8 mouse cellular contexts compared by ENCODE assay signal in genomic region chr13:114839098-114839497, GRCm38 (mm10). TPM values are rescaled to one million over a fixed set of nuclear protein-coding genes. Genes with fewer than 3 reads are reported as not detected.
DNase-seq lines count a peak whose midpoint lies in the region; ATAC-seq lines count a peak whose summit lies in the region.

No protein-coding gene starts in this region.

- no peaks in the 10 kb centered on the region for H3K9me3 ChIP-seq in hindbrain, embryonic 11.5 days (ENCODE audit: control insufficient read depth, low read length)
- no peaks in the 10 kb centered on the region for H3K9me3 ChIP-seq in hindbrain, embryonic 10.5 days
- H3K9me3 ChIP-seq in embryonic facial prominence, embryonic 10.5 days, result no peaks in the 10 kb centered on the region
- no peaks in the 10 kb centered on the region for H3K9me3 ChIP-seq in embryonic facial prominence, embryonic 15.5 days (replicated peaks)
- H3K9me3 ChIP-seq in intestine, embryonic 16.5 days (ENCODE audit: control insufficient read depth, low read length), result no peaks in the 10 kb centered on the region

- H3K4me1 ChIP-seq in hindbrain, embryonic 11.5 days (replicated peaks; ENCODE audit: control insufficient read depth, insufficient read depth, low read length), result no peaks in the 10 kb centered on the region
- H3K4me1 ChIP-seq in hindbrain, embryonic 10.5 days (replicated peaks), result peaks cover 9% of the 10 kb centered on the region
- peaks cover 12% of the 10 kb centered on the region for H3K4me1 ChIP-seq in embryonic facial prominence, embryonic 10.5 days
- H3K4me1 ChIP-seq in embryonic facial prominence, embryonic 15.5 days, result peaks cover 26% of the 10 kb centered on the region
- peaks cover 7% of the 10 kb centered on the region; the same call in 1 of the 2 replicates for H3K4me1 ChIP-seq in intestine, embryonic 16.5 days (ENCODE audit: control insufficient read depth, insufficient read depth, low read length)

- ATAC-seq in hindbrain, embryonic 11.5 days (ENCODE audit: low FRiP score), result peak; percentile 58; the same call in 1 of the 2 replicates
- 0 out of 2 replicates have a peak, but pooled peaks have one; percentile 17 for ATAC-seq in embryonic facial prominence, embryonic 15.5 days (ENCODE audit: insufficient number of reproducible peaks, low FRiP score, low TSS enrichment, low read depth)
- ATAC-seq in intestine, embryonic 16.5 days, result peak; percentile 59
- ATAC-seq in megakaryocyte-erythroid progenitor cell, adult 5-6 weeks (replicated peaks; ENCODE audit: low FRiP score, low TSS enrichment, poor library complexity, severe bottlenecking), result no peak

- no peak overlapping the region for H3K9ac ChIP-seq in hindbrain, embryonic 11.5 days (ENCODE audit: low read depth, low read length)
- H3K9ac ChIP-seq in embryonic facial prominence, embryonic 15.5 days, result no peak overlapping the region
- H3K9ac ChIP-seq in intestine, embryonic 16.5 days (ENCODE audit: low read depth, low read length), result no peak overlapping the region

- no peak overlapping the region for H3K4me2 ChIP-seq in hindbrain, embryonic 11.5 days (replicated peaks; ENCODE audit: low read depth, low read length)
- no peak overlapping the region for H3K4me2 ChIP-seq in embryonic facial prominence, embryonic 15.5 days (replicated peaks)
- H3K4me2 ChIP-seq in intestine, embryonic 16.5 days (ENCODE audit: low read depth, low read length), result no peak overlapping the region

- no peak for DNase-seq in hindbrain, embryonic 11.5 days (ENCODE audit: low spot score)
- no peak for DNase-seq in hindbrain, embryonic 10.5 days (ENCODE audit: low spot score)
- DNase-seq in embryonic facial prominence, embryonic 10.5 days (ENCODE audit: low spot score), result peak; percentile 21
- DNase-seq in right cerebral cortex, postnatal 14 days, result no peak
- DNase-seq in adrenal gland, adult 8-10 months, result no peak

- H3K27ac ChIP-seq in hindbrain, embryonic 11.5 days (ENCODE audit: low read depth, low read length), result no peak overlapping the region
- H3K27ac ChIP-seq in hindbrain, embryonic 10.5 days, result no peak overlapping the region; the same call in 1 of the 2 replicates
- H3K27ac ChIP-seq in embryonic facial prominence, embryonic 10.5 days (replicated peaks), result peak overlapping the region; percentile 35; the same call in 1 of the 2 replicates
- H3K27ac ChIP-seq in embryonic facial prominence, embryonic 15.5 days (replicated peaks), result peak overlapping the region; percentile 83
- peak overlapping the region; percentile 69; the same call in 1 of the 2 replicates for H3K27ac ChIP-seq in intestine, embryonic 16.5 days (ENCODE audit: low read length)

- 77% methylated on average over 9 of the region's 9 CpGs for WGBS in hindbrain, embryonic 11.5 days
- WGBS in hindbrain, embryonic 10.5 days, result 77% methylated on average over 9 of the region's 9 CpGs
- 61% methylated on average over 9 of the region's 9 CpGs for WGBS in embryonic facial prominence, embryonic 10.5 days
- WGBS in embryonic facial prominence, embryonic 15.5 days, result 29% methylated on average over 9 of the region's 9 CpGs
- 59% methylated on average over 9 of the region's 9 CpGs for WGBS in intestine, embryonic 16.5 days

- H3K36me3 ChIP-seq in hindbrain, embryonic 11.5 days (ENCODE audit: control insufficient read depth, insufficient read depth, low read length), result no peaks in the 10 kb centered on the region
- no peaks in the 10 kb centered on the region for H3K36me3 ChIP-seq in hindbrain, embryonic 10.5 days
- H3K36me3 ChIP-seq in embryonic facial prominence, embryonic 10.5 days (replicated peaks), result no peaks in the 10 kb centered on the region
- no peaks in the 10 kb centered on the region for H3K36me3 ChIP-seq in embryonic facial prominence, embryonic 15.5 days
- peaks cover 4% of the 10 kb centered on the region; the same call in 1 of the 2 replicates for H3K36me3 ChIP-seq in intestine, embryonic 16.5 days (ENCODE audit: control insufficient read depth, insufficient read depth, low read length)

- no peak overlapping the region for H3K4me3 ChIP-seq in hindbrain, embryonic 11.5 days (ENCODE audit: low read depth, low read length)
- H3K4me3 ChIP-seq in hindbrain, embryonic 10.5 days, result no peak overlapping the region
- H3K4me3 ChIP-seq in embryonic facial prominence, embryonic 10.5 days, result no peak overlapping the region
- no peak overlapping the region for H3K4me3 ChIP-seq in embryonic facial prominence, embryonic 15.5 days (replicated peaks)
- H3K4me3 ChIP-seq in intestine, embryonic 16.5 days (ENCODE audit: low read length), result no peak overlapping the region

- no peaks in the 10 kb centered on the region for H3K27me3 ChIP-seq in hindbrain, embryonic 11.5 days (ENCODE audit: control insufficient read depth, insufficient read depth, low read length)
- H3K27me3 ChIP-seq in hindbrain, embryonic 10.5 days (ENCODE audit: insufficient read depth, poor library complexity, severe bottlenecking), result no peaks in the 10 kb centered on the region
- no peaks in the 10 kb centered on the region for H3K27me3 ChIP-seq in embryonic facial prominence, embryonic 10.5 days (replicated peaks; ENCODE audit: low read depth, poor library complexity, severe bottlenecking)
- no peaks in the 10 kb centered on the region for H3K27me3 ChIP-seq in embryonic facial prominence, embryonic 15.5 days
- no peaks in the 10 kb centered on the region for H3K27me3 ChIP-seq in intestine, embryonic 16.5 days (replicated peaks; ENCODE audit: control insufficient read depth, insufficient read depth, low read length)

RNA-seq across cellular contexts. Expression of gene Mocs2, which starts 21.1 kb away (rescaled TPM):
- polyA plus RNA-seq in hindbrain, embryonic 11.5 days (2014; fragmentation: Nextera tagmentation; extraction: Ambion mirVana), result 80.3 and 83.4 TPM in 2 replicates
- polyA plus RNA-seq in hindbrain, embryonic 10.5 days (2016; fragmentation: Nextera tagmentation; extraction: Ambion mirVana), result 67.5 and 68.5 TPM in 2 replicates
- polyA plus RNA-seq in embryonic facial prominence, embryonic 10.5 days (2016; fragmentation: Nextera tagmentation; extraction: Ambion mirVana), result 64.4 and 67.3 TPM in 2 replicates
- 104 and 113 TPM in 2 replicates for polyA plus RNA-seq in embryonic facial prominence, embryonic 15.5 days (2015; fragmentation: Nextera tagmentation; extraction: Ambion mirVana)
- polyA plus RNA-seq in intestine, embryonic 16.5 days (2015; fragmentation: Nextera tagmentation; extraction: Ambion mirVana), result 111 and 114 TPM in 2 replicates
- 29.6 and 32.4 TPM in 2 replicates for total RNA-seq in megakaryocyte-erythroid progenitor cell, adult 5-6 weeks (2014; fragmentation: Nextera tagmentation)
- 40.1 and 42.4 TPM in 2 replicates for total RNA-seq in megakaryocyte-erythroid progenitor cell, adult 5-6 weeks (2017)
- 100 to 1,000 TPM; 131 to 185 (median 157) TPM for total RNA-seq in adrenal gland, adult 8-10 months (2022)

Comparison
In these comparisons a context has a peak if more than half of its experiments do, and no peak if none do; other contexts are left out.
1. H3K27ac ChIP-seq: peak in embryonic facial prominence, embryonic 10.5 days (single experiment), embryonic facial prominence, embryonic 15.5 days (single experiment) and intestine, embryonic 16.5 days (single experiment); none in hindbrain, embryonic 11.5 days (single experiment) and hindbrain, embryonic 10.5 days (single experiment).